Mouse (Mus musculus) natural killer cell, adult 2 months (primary cell): ENCODE results near the gene Ndufaf8.

ENCODE experiments used
- DNase-seq, 2 experiments: peaks; one replicate each; pipeline ENCODE4 v3.0.0; 2022; ENCODE audit warnings: low spot score in 2 of 2

Gene Ndufaf8

DNA sequence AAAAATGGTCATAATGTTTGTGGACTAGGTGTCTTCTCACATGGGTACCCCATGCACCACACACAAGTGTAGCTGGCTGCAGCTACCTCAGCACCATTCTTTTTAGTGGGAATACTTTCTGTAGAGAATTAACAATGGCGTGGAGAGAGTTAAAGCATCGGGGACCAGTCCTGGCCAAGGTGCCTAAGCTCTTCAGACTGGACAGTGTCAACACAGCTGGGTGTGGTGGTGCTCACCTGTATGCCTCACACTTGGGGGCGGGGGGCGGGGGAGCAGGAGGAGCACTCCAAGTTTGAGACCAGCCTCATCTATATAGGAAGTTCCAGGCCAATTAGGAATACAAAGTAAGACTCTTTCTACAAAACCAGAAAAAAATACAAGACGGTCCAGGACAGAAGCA lies 35.4 kb downstream of the Ndufaf8 start:
- DNase-seq: no peak

DNA sequence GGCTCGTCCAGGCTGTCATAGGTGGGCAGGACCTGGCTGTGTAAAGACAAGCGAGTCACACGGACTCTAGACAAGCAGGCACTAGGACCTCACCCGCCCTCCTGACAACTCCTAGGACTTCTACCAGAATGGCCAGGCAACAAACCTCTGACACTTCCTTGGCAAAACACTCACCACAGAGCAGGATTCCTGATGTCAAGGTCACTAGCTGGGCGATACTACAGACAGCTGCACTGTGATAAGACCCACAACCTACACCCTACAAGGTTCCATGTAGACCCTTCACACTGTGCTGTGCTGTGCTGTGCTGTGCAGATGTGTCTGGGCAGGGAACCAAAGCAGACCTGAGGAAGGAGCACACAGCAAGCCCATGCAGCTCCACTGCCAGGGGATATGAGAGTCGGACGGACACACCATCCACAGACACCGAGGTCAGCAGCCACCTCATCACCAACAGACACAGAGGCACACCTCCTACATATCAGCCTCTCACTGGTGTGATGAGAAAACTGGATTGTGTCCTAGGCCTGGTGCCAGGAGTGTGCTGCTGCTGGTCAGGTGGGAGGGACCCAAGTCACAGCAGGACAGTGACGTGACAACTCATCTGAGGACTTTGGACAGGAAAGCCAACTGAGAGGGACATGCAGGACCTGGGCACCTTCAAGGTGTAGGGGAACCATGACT lies 36.3 kb downstream of the Ndufaf8 start:
- no peak for DNase-seq

DNA sequence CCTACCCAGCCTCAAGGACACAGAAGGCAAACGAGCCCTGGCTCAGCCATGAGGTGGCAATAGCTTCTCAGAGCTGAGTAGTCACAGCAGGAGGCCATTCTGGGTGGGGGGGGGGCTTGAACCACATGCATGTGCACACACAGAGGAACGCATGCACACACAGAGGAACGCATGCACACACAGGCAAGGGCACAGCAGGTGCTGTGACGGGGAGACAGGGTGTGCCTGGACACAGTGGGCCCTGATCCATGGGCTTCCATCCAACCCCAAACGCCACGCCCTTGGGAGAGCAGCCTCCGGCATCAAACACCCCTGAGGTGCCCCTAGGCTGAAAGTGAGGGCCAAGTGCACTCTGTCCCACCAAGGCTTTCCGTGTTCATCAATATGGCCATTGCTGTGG lies 37.5 kb downstream of the Ndufaf8 start:
- DNase-seq: no peak

- no peak for DNase-seq
These were observed 38.3 kb downstream of the Ndufaf8 start for GRCm38 (mm10) chr11:120136796-120137624.

DNA sequence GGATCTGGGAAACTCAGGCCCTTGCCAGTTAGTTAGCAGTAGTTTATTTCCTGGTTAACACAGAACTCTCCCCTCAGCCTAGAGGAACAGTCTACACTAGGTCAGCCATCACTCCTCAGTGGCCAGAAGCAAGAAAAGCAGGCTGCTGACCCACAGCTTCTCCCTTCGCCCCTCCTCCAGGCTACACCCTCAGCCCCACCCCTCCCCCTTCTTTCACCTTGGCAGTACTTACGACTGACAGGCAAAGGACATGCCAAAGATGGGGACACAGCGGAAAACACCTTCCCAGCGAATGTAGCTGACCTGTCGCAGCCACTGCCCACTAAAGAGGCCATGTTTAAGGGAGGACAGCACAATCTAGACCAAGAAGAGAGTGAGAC lies 38.9 kb downstream of the Ndufaf8 start:
- DNase-seq: no peak

DNA sequence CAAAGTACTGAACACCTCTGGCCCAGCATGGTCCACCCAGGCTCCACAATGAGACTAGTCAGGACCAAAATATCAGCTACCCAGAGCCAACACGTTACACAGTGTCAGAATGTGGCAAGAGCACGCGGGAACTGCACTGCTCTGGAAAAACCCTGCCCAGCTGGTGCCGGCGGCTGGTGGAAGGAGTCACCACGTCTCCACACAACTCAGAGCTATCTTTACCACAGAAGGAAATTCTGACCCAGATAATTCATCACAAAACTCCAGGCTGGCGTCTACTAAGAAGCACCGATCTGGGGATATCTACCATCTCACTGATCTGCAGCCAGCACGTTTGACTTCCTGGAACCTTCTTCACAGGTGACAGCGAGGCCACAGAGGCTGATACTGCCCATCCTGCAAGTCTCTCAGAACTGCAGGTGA lies 40.6 kb downstream of the Ndufaf8 start:
- DNase-seq: no peak

GRCm38 (mm10) chr11:120140255-120140654 lies 41.5 kb downstream of the Ndufaf8 start:
- no peak for DNase-seq

DNA sequence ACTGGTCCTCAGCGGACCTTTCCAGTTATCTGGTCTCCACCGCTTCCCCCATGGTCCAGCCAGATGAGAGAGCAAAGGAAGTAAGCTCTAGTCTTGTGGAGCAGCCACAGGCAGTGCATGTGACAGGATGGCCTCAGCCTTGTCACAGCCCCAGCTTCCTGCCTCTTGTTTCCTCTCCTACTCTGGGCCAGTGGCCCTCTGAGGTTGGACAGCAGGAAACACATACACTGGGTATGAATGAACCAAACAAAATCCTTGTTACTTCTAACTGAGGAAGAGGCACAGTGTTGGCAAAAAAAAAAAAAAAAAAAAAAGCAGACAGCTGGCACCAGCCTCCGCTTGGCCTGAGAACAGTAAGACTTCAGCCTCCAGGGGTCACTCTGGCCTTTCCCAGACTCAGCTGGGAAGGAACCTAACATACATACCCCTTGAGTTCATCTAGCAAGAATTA lies 43.9 kb downstream of the Ndufaf8 start:
- peak; percentile 54 to 61 for DNase-seq

GRCm38 (mm10) chr11:120143708-120144497 lies 45.2 kb downstream of the Ndufaf8 start:
- no peak for DNase-seq

DNA sequence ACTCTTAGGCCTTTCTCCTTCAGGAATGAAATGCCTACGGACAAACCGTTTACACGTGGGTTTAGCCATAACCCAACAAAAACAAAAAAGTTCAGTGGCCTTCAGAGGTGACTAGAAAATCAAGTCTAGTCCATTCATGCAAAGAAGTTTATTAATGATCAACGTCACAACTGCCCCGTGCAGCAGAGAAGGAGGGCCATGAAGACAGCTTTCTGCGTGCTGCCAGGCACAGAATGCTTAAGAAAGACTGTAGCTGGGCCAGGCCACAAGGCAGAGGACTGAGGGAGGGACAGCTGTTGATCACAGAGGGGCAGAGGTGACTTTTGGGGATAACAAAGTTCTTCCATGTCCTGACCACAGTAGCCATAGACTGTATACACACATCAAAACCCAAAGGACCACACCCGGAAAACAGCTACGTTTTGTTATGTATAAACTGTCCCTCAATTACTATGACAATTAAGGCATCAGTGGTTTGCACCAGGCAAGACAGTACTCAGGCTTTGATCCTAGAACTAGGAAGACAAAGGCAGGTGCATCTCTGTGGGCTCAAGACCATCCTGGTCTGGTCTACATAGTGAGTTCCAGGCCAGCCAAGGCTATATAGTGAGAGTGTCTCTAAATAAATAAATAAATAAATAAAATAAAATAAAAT lies 49.6 kb downstream of the Ndufaf8 start:
- no peak for DNase-seq

- DNase-seq: no peak
These were observed 50.9 kb downstream of the Ndufaf8 start for GRCm38 (mm10) chr11:120149510-120150200.
